Mouse (Mus musculus) mammary gland, adult 2 months (tissue): Measurements from ENCODE around the gene Gm2897. TPM values are rescaled to one million over a fixed set of nuclear protein-coding genes. Genes with fewer than 3 reads are reported as not detected.

ENCODE experiments used
- polyA plus RNA-seq: library from polyadenylated mRNA; depleted of rRNA; stranded (reverse); fragments of >200 nt; gene quantifications from 2 replicates; pipeline ENCODE4 v1.2.3, GENCODE M21; 2012; ENCODE audit warnings: low replicate concordance; rRNA removed

Gm2897 gene
- 0.40 TPM in 1 of 2 replicates, not detected in the other for polyA plus RNA-seq

GRCm38 (mm10) chr14:3048727-3049512 is at the start of gene Gm2897:
Gm2897 (plus strand) TSS chr14:3049285.

GRCm38 (mm10) chr14:3029702-3030101 is 19.4 kb upstream of the Gm2897 start, which contains the start of gene Gm2888:
Gm2888 (plus strand) TSS chr14:3030002.

Other genes starting within 250 kb of the Gm2897 start
- not detected in 2 replicates for gene Gm2888, start 19.3 kb upstream of the Gm2897 start, polyA plus RNA-seq
- not detected in 2 replicates for gene Gm10340, start 84.7 kb downstream of the Gm2897 start, polyA plus RNA-seq
- gene Gm5795, start 139.0 kb downstream of the Gm2897 start, polyA plus RNA-seq, result not detected in 2 replicates
- 0.53 TPM in 1 of 2 replicates, not detected in the other for gene D830030K20Rik, start 159.2 kb downstream of the Gm2897 start, polyA plus RNA-seq